Mouse (Mus musculus) lung, adult 18-20 months (tissue): ENCODE measurements around the gene Fgfr2.

Experiments used
- DNase-seq, 2 experiments: peaks; one replicate each; pipeline ENCODE4 v3.0.0; 2022; ENCODE audit warnings: mixed read lengths in 2 of 2

Gene Fgfr2

DNA sequence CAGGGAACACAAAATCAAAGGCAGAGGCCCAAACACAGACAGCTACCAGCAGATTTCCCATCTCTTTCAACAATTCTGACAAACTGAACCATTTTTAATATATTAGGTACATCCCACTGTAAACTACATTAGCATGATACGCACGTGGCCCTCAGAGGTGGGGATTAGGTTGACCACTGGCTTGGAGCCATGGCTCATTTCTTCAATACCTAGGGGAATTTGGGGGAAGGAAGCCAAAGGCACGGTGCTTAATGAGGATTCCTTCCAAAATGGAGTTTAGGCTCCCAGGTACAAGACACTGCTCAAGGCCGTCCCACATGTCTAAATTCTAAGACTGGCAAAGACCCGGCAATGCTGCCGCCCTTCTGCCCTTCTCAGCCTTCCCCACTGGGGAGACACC is 120.9 kb downstream of the Fgfr2 start:
- DNase-seq, result no peak

GRCm38 (mm10) chr7:133001388-133001787 is 121.8 kb downstream of the Fgfr2 start:
- DNase-seq, result no peak

- peak in 1 of 2 experiments; percentile 2 for DNase-seq
Measured at GRCm38 (mm10) chr7:132999061-132999460, 124.1 kb downstream of the Fgfr2 start.

DNA sequence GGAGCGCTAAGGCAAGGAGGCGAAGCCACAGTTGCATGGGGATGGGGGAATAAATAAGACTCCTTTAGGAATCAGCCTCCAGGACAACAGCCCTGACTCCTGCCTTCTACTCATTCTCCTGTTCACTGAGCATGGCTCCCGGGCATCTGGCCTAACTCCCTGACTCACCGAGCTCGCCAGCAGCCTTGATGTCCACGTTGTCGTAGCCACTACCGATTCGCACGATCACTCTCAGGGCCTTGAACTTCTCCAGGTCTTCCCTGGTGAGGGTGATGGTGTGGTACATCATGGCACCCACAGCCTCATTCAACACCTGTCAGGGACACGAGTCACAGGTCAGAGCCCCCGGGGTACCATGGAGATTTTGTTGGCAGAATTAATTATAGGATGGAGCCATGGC is 124.5 kb downstream of the Fgfr2 start:
- peak in 1 of 2 experiments; percentile 2 for DNase-seq

GRCm38 (mm10) chr7:132996391-132996790 is 126.8 kb downstream of the Fgfr2 start:
- DNase-seq, result peak in 1 of 2 experiments; percentile 5

DNA sequence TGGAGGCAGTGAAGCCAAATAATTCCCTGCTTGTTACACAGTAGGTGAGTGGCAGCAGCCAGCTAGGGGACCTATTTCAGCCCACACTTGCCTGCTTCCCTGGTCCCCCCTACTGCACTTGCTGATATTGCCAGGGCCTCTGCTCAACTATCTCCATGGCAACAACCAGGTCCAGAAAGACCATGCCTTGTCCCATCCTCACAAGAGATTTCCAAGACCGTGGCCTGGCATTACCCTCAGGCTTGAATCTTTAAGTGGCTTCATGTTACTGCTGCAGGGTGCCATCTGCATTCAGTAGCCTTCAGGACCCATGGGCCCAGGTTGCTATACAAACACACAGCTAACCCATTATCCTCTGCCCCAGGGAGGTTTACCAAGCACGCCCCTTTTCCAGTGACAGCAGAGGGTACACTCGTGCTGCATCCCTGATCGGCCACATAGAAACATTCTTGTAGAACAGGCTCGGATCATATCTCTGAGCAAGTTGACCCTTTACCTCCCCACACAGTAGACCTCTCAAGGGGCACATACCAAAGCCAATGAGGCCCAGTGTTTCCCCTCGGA is 128.4 kb downstream of the Fgfr2 start:
- no peak for DNase-seq

DNA sequence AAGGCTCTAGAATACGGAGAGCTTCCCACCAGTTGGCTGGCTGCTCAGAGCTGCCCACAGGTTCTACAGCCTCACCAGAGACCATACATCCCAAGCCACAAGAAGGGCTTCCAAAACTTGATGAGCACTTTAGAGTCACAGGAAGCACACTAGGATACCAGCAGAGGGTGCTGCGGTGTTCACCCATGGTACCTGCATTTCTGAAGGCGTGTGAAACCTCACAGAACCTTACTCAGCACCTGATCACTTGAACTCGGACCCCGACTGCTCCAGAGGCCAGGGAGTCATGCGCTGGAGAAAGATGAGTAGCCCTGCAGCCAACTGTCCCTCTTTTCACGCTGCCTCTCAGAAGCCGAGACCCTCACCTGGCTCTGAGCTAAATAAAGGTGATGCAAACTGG is 129.0 kb downstream of the Fgfr2 start:
- DNase-seq, result peak in 1 of 2 experiments; percentile 2

- DNase-seq, result peak in 1 of 2 experiments; percentile 2
Measured at GRCm38 (mm10) chr7:132992967-132993615, 130.1 kb downstream of the Fgfr2 start.

DNA sequence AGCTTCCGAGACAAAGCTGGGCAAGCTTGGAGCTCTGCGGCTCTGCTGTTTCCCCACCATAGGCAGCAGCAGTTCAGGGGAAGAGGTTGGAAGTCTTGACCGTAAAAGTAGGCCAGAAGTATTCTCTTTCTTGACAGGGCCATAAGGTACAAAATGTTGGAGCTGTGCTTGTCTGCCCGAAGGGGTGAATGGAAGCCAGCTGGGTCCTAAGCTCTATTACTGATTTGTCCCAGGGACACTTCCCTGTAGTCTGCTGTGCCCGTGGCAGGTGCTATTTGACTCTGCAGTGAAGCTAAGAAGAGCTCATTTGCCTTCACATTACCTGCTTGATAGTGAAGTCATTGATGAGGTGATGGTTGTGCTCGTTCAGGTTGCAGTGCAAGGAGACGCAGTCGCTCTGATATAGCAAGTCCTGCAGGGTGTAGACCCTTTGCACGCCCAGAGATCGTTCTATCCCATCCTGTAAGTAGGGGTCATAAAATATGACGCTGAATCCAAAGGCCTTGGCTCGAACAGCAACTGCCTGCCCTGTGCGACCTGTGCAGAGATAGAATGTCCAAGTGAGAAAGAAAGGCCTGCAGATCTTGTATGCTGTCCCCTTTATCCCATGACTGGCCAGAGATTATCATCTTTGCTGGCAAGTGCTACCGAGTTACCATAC is 131.8 kb downstream of the Fgfr2 start:
- no peak for DNase-seq

DNA sequence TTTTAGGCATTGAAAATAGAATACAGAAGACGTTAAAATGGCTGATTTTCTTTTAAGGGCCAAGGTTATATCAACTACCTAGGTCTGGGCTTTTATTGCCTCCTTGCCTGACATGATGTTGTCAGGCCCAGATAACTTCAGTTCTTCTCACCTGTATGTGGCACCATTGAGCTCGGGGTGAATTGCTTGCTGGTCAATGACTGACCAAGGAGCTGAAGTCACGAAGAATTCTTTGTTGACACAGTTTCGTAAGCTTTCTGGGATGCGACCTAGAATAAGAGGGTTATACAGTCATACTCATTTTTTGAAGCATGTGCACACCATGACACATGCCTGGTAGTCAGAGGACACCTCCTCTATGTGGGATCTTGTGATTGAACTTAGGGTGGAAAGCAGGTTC is 133.3 kb downstream of the Fgfr2 start:
- DNase-seq, result no peak

GRCm38 (mm10) chr7:132982639-132983038 is 140.5 kb downstream of the Fgfr2 start:
- no peak for DNase-seq

DNA sequence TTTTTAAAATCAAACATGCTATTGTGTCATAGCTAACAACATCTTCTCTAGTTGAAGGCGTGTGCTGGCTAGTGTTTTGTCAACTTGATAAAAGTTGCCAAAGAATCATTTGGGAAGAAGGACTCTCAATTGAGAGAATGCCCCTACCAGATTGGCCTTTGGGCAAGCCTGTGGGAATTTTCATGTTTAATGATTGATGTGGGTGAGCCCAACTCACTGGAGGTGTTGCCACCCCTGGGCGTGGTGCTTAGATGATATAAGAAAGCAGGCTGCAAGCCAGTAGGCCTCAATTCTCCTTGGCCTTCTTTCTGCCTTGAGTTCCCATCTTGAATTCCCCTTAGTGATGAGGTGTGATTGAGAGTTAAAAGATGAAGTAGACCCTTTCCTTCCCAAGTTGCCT is 145.2 kb downstream of the Fgfr2 start:
- DNase-seq, result no peak

GRCm38 (mm10) chr7:132976079-132976478 is 147.1 kb downstream of the Fgfr2 start:
- DNase-seq, result no peak

DNA sequence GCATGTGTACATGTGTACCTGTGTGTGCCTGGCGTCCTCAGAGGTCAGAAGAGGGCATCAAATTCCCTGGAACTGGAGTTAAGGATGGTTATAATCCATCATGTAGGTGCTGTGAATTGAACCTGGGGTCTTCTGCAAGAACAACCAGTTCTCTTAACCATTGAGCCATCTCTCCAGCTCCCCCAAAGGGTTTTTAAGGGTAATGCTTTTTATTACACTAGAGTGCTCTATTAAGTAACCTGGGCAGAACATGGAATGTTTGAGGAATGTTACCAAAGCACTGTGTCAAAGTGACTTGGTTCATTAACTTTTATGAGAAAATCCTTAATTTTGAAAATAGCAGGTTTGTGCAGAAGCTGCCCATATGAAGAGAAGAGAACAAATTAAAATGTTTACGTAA is 151.1 kb downstream of the Fgfr2 start:
- DNase-seq, result no peak

GRCm38 (mm10) chr7:132965707-132966106 is 157.4 kb downstream of the Fgfr2 start:
- DNase-seq, result no peak

DNA sequence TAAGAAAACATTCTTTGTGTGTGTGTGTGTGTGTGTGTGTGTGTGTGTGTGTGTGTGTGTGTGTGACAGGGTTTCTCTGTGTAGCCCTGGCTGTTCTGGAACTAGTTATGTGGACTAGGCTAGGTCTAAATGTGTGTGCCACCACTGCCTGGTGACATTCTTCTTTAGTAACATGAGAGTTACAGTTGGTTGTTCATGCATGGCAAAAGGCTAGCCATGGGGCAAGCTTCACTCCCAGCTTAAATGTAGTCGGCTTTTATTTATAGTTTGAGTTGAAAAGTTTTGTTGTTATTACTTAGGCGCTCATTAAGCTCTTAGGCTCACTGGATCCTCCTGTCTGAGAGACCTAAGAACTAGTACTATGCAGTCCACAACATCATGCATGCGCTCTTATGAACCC is 158.8 kb downstream of the Fgfr2 start:
- no peak for DNase-seq

DNA sequence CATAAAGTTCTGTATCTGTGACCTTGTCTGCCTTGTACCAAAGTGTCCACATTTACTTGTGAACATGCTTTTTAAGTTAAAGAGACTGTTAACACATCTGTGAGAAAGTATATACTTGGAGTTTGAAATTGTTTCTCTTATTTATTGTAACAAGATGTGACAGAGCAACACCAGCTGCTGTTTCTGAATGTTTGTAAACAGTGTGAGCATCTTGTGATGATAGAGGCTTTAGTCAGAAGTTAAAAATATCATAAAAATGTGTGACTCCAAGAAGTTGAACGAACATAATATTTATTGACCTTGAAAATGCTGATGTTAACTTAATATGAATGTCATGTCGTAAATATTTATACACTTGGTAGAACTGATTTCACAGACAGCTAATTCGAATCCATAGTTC is 172.5 kb downstream of the Fgfr2 start:
- DNase-seq, result no peak

DNA sequence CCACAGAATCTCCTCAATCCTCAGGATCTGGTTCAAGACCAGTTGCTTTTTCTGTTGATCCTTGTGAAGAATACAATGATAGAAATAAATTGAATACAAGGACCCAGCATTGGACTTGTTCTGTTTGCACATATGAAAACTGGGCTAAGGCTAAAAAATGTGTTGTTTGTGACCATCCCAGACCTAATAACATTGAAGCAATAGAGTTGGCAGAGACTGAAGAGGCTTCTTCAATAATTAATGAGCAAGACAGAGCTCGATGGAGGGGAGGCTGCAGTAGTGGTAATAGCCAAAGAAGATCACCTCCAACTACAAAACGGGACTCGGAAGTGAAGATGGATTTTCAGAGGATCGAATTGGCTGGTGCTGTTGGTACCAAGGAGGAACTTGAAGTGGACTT is 173.2 kb downstream of the Fgfr2 start:
- DNase-seq, result no peak

- no peak for DNase-seq
Measured at GRCm38 (mm10) chr7:132940569-132940968, 182.6 kb downstream of the Fgfr2 start.

DNA sequence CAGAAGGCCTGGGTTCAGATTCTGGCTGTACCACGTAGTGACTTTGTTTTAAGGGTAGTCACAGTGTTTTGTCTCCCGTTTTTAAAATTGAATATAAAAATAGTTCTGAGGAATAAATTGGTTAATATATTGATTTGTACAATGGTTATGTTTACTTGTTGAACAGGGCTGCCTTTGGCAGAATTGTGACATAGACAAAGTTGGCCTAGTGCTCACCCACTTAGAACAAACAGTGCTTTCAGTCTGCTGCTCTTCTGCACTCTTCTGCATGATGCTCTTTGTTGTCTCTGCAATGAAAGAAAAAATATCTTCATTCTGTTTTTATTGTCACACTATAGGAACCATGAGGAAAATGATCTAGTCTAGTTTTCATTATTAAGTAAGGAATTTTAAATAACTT is 184.0 kb downstream of the Fgfr2 start:
- DNase-seq, result no peak

GRCm38 (mm10) chr7:132934743-132935142 is 188.4 kb downstream of the Fgfr2 start:
- no peak for DNase-seq

- DNase-seq, result no peak
Measured at GRCm38 (mm10) chr7:132933331-132933730, 189.8 kb downstream of the Fgfr2 start.

DNA sequence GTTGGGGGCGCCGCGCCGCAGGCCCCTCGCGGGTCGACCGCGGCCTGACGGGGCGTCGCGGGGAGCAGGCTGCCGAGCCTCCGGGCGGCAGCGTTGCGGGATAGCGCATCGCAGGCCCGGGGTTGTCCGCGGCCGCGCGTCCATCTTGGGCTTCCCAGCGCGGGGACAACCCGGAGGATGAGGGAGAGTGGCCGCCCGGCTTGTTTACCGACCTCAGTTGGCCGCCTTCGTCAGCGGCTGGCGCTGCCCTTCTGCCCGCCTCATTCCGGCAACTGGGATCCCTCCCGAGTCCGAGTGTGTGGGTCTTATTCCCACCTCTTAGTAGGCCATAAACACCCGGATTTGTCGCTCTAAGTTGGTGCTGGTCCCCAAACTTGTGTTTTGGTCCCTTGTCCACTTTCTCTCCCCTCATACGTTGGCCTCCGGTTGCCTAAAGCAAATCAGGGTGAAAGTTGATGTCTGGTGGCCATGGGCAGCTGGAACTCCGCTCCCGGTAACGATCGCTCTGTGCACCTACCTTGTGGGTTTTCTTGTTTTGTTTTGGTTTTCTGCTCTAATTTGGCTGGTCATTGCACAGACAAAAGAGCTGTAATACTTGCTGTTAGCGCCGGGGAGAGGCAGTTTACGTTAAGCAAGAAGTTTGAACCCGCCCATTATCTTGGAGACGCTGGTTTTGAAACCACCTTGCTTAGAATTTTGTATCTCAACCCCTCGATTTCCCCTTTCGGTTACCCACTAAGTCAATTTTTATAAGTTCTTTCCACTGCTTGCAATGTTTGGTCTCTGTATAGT is 191.4 kb downstream of the Fgfr2 start:
- DNase-seq, result peak; percentile 49 to 55
